Mouse (Mus musculus) stomach, embryonic 16.5 days (tissue): ENCODE measurements around the gene Atp6v1a. TPM values are rescaled to one million over a fixed set of nuclear protein-coding genes. Genes with fewer than 3 reads are reported as not detected.
A peak's percentile ranks its signal among the peaks of the same experiment; 100 is the strongest.

Experiments
- ATAC-seq: fragments of 200-750 bp; cut with Nextera tagmentation; 2 replicates; pipeline ENCODE4 v1.8.0; 2017; ENCODE audit warnings: moderate number of reproducible peaks, moderate TSS enrichment; ENCODE audit not compliant: insufficient read depth, low FRiP score
- H3K27ac ChIP-seq: fragments of 300-500 bp; sonication (generic); 2 replicates; pipeline ENCODE4 v1.5.1; 2014; ENCODE audit warnings: low read length
- H3K27me3 ChIP-seq: fragments of 300-500 bp; sonication (generic); 2 replicates; pipeline ENCODE4 v1.6.1; 2014; ENCODE audit warnings: low read length, control low read depth, mixed read lengths; ENCODE audit not compliant: control insufficient read depth, insufficient read depth
- H3K36me3 ChIP-seq: fragments of 300-500 bp; sonication (generic); 2 replicates; pipeline ENCODE4 v1.6.1; 2014; ENCODE audit warnings: low read length; ENCODE audit not compliant: control insufficient read depth, insufficient read depth
- H3K4me1 ChIP-seq: fragments of 300-500 bp; sonication (generic); 2 replicates; pipeline ENCODE4 v1.6.1; 2014; ENCODE audit warnings: low read length, control low read depth, mixed read lengths; ENCODE audit not compliant: control insufficient read depth, insufficient read depth
- H3K4me2 ChIP-seq: fragments of 300-500 bp; sonication (generic); 2 replicates; pipeline ENCODE4 v1.6.1; 2014; ENCODE audit warnings: low read depth, low read length, mixed read lengths
- H3K4me3 ChIP-seq: fragments of 300-500 bp; sonication (generic); replicated peaks from 2 replicates; pipeline ENCODE4 v1.5.1; 2014; ENCODE audit warnings: mild to moderate bottlenecking, low read length
- H3K9ac ChIP-seq: fragments of 300-500 bp; sonication (generic); 2 replicates; pipeline ENCODE4 v1.6.1; 2014; ENCODE audit warnings: low read length
- H3K9me3 ChIP-seq: fragments of 300-500 bp; sonication (generic); replicated peaks from 2 replicates; pipeline ENCODE4 v1.6.1; 2016; ENCODE audit warnings: low read length, control low read depth; ENCODE audit not compliant: control insufficient read depth
- WGBS: fragments of 180-500 bp; shearing (Covaris S2); extraction: QIAGEN DNeasy Blood & Tissue Kit; methylation state at CpG from one replicate; pipeline ENCODE4 v1.1.7; 2014; 5-methylcytosine and 5-hydroxymethylcytosine counted together
- polyA plus RNA-seq: library from polyadenylated mRNA; unstranded; fragments of >200 nt; fragmentation: Nextera tagmentation; extraction: Ambion mirVana; gene quantifications from 2 replicates; pipeline ENCODE4 v1.2.1, GENCODE M21; 2015

Gene Atp6v1a
- 67.7 and 82.7 TPM in 2 replicates for polyA plus RNA-seq

DNA sequence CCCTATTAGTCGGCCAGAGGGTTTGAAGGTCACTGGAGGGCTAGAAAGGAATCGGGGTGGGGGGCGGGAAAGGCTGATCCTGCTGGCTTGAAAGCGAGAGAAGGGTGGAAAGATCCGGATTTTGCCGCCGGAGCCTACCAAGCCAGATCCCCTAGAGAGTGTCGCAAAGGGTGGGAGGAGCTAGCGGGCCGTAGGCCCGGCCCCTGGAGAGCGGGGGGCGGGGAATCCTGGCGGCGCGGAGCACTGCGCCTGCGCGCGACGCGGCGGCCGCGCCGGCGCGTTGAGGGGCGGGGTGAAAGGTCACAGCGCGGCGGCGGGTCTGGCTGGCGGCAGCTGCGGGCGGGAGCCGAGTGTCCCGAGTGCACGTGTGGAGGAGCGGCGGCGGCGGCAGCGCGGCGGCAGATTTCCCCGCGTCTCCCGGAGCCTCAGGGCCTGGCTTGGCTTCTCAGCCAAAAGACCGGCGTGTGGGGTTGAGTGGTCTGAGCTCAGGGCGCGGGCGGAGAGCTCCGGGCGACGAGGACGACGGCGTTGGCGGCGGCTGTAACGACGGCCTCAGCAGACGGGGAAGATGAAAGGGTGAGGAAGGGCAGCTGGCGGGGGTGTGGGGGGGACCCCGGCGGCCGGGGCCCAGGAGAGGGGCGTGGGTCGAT lies at the start of gene Atp6v1a, which contains the start of gene Naa50:
TSS of gene Atp6v1a (minus strand) at position 170 of the 650 bp plus-strand sequence.
TSS of gene Naa50 (plus strand) at position 295 of the 650 bp plus-strand sequence.
- Histone ChIP-seq H3K4me2 (peak within 1 kb of the TSS; percentile 93), H3K9me3 (no peaks in the 10 kb centered on the region), H3K4me3 (peak within 1 kb of the TSS; percentile 92), H3K27me3 (no peaks in the 10 kb centered on the region), H3K27ac (peak within 1 kb of the TSS; percentile 99), H3K9ac (peak within 1 kb of the TSS; percentile 96), H3K4me1 (peaks cover 8% of the 10 kb centered on the region), H3K36me3 (no peaks in the 10 kb centered on the region)
- peak; percentile 91 for ATAC-seq
- WGBS, result under 1% methylated on average over 71 of the region's 71 CpGs

DNA sequence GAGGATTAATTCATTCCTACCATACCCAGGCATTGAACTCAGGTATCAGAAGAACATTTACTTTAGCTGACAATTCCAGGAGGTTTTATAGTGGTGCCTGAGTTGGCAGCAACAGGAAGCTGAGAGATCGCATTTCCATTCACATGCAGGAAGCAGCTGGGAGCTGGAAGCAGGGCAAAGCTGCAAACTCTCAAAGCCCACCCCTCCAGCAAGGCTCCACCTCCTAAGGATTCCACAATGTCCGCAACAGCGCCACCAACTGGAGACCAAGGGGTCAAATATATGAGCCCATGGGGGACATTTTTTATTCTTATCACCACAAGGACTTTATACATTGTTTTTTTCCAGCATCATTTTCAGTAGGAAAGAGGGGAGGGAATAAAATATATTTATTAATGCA lies 49.3 kb upstream of the Atp6v1a start:
- no peak overlapping the region for H3K27ac ChIP-seq
- no peak overlapping the region for H3K4me2 ChIP-seq
- WGBS, result 92% methylated on average over 3 of the region's 3 CpGs
- H3K9ac ChIP-seq, result no peak overlapping the region
- no peaks in the 10 kb centered on the region for H3K27me3 ChIP-seq
- H3K4me1 ChIP-seq, result 0 out of 2 replicates have a peak, but pooled peaks cover 2% of the 10 kb centered on the region
- H3K4me3 ChIP-seq, result no peak overlapping the region
- H3K9me3 ChIP-seq, result no peaks in the 10 kb centered on the region
- no peak for ATAC-seq
- H3K36me3 ChIP-seq, result no peaks in the 10 kb centered on the region

DNA sequence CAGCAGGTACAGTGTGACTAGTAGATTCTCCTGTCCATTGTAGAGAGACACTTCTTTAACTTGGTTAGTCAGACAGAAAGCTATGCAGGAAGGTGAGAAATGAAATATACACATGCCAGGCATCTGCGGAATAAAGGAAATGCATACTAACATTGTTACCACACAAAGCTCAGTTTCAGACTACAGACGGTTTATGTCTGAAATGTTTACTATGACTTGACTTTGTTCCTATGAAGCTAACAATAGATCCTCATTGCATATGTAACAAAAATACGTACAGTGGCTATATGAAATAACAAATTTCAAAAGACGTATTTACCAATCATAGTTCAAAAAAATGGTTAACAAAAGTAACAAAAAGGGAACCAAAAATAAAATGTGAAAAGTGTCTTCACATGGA lies 47.7 kb upstream of the Atp6v1a start:
- H3K9me3 ChIP-seq, result no peaks in the 10 kb centered on the region
- H3K4me2 ChIP-seq, result no peak overlapping the region
- H3K36me3 ChIP-seq, result no peaks in the 10 kb centered on the region
- H3K9ac ChIP-seq, result no peak overlapping the region
- no peak overlapping the region for H3K27ac ChIP-seq
- no peaks in the 10 kb centered on the region for H3K27me3 ChIP-seq
- H3K4me1 ChIP-seq, result 0 out of 2 replicates have a peak, but pooled peaks cover 2% of the 10 kb centered on the region
- 83% methylated on average over 4 of the region's 4 CpGs for WGBS
- H3K4me3 ChIP-seq, result no peak overlapping the region
- ATAC-seq, result no peak

DNA sequence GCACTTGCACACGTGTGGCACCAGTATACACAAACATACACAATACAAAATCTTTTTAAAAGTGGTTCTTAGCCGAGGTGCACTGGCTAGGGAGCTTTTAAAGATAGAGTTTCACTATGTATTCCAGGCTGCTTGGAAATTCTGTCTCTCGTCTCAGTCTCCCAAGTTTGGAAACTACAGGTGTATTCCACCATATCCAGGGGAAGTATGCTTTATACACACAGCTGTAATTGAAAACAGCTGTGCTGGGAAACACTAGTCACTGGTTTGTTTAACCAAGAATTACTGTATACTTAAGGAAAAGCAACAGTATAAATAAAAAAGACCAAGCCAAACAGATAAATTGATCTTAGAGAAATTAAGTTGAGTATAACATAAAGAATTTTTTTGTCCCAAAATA lies 45.3 kb upstream of the Atp6v1a start:
- no peak for ATAC-seq
- Histone ChIP-seq H3K27me3 (no peaks in the 10 kb centered on the region), H3K4me1 (0 out of 2 replicates have a peak, but pooled peaks cover 2% of the 10 kb centered on the region), H3K27ac (no peak overlapping the region), H3K4me2 (no peak overlapping the region), H3K9ac (no peak overlapping the region), H3K36me3 (no peaks in the 10 kb centered on the region), H3K4me3 (no peak overlapping the region), H3K9me3 (no peaks in the 10 kb centered on the region)
- WGBS, result 44% methylated on average over 3 of the region's 3 CpGs

DNA sequence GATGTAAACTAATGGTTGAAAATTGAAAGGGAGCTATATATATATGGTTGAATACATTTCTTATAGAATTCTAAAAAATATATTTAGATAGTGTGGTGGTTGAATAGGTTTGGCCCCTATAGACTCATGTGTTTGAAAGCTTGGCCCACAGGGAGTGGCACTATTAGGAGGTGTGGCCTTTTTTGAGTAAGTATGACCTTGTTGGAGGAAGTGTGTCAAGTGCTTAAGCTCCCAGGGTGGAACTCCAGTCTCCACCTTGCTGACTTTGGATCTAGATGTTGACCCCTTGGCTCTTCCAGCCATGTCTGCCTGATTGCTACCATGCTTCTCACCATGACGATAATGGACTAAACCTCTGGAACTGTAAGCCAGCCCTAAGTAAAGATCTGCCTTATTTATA lies 43.1 kb upstream of the Atp6v1a start:
- no peak overlapping the region for H3K4me2 ChIP-seq
- 0 out of 2 replicates have a peak, but pooled peaks cover 5% of the 10 kb centered on the region for H3K4me1 ChIP-seq
- H3K27me3 ChIP-seq, result no peaks in the 10 kb centered on the region
- no peak overlapping the region for H3K27ac ChIP-seq
- H3K4me3 ChIP-seq, result no peak overlapping the region
- no peak for ATAC-seq
- H3K9ac ChIP-seq, result no peak overlapping the region
- H3K36me3 ChIP-seq, result no peaks in the 10 kb centered on the region
- 95% methylated on average over 1 of the region's 1 CpGs for WGBS
- no peaks in the 10 kb centered on the region for H3K9me3 ChIP-seq

DNA sequence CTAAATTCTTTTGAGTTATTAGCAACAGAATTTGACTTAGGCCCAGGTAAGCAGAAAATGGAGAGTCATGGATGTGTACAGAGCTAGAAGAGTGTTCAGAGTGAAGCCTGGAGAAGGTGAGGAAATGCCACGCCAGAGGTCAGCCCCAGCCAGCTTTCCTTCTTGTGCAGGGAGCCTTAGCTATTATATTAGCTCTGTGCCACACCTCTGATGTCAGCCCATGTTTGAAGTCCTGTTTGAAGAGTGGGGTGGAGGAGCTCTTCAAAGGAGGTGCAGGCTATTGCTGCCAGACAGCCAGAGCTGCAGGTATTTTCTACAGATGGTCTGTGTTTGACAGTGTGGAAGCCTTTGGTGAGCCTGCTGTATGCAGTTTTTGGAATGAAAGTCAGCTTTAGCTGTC lies 39.0 kb upstream of the Atp6v1a start:
- H3K4me3 ChIP-seq, result no peak overlapping the region
- no peak overlapping the region for H3K4me2 ChIP-seq
- H3K9me3 ChIP-seq, result no peaks in the 10 kb centered on the region
- H3K36me3 ChIP-seq, result no peaks in the 10 kb centered on the region
- H3K27me3 ChIP-seq, result no peaks in the 10 kb centered on the region
- 38% methylated on average over 1 of the region's 1 CpGs for WGBS
- peak; percentile 83 for ATAC-seq
- peaks cover 16% of the 10 kb centered on the region for H3K4me1 ChIP-seq
- H3K27ac ChIP-seq, result peak overlapping the region; percentile 69; the same call in 1 of the 2 replicates
- H3K9ac ChIP-seq, result no peak overlapping the region

DNA sequence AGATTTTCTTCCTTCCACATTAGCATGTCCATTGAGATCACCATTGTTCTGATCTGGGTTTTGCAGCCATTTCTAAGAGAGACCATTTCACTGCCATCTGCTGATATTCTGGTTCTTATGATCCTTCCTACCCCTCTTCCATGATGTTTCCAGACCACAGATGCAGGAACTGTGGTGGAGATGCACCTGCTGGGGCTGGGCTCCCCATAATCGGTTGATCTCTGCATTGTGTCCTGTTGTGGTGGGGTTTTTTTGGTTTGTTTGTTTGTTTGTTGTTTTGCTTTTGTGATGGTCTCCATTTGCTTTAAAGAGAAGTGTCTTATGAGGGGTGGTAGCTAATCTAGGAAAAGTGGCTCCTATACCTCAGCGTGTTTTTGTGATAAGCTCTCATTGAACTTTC lies 37.0 kb upstream of the Atp6v1a start:
- Histone ChIP-seq H3K27me3 (no peaks in the 10 kb centered on the region), H3K4me3 (no peak overlapping the region), H3K4me1 (peaks cover 16% of the 10 kb centered on the region), H3K4me2 (no peak overlapping the region), H3K9me3 (no peaks in the 10 kb centered on the region), H3K9ac (no peak overlapping the region), H3K27ac (no peak overlapping the region), H3K36me3 (no peaks in the 10 kb centered on the region)
- 83% methylated on average over 2 of the region's 2 CpGs for WGBS
- ATAC-seq, result no peak

DNA sequence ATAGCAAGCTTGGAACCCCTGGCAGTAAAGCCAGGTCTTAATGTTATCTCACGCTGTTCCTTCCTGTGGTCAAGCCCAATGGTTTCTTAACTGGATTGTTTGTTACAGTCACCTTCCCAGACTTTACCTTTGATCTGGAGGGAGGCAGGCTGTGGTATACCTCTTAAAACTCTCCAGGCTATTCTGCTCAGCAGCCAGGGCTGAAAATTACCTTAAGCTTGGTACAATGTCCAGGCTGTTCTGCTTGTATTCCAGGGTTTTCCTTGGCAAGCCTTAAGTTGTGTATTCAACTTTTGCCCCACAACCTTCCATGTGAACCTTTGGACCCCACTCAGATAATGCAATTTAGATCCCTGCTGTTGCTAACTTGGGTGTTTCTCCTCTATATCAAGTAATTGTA lies 35.5 kb upstream of the Atp6v1a start:
- no peak for ATAC-seq

DNA sequence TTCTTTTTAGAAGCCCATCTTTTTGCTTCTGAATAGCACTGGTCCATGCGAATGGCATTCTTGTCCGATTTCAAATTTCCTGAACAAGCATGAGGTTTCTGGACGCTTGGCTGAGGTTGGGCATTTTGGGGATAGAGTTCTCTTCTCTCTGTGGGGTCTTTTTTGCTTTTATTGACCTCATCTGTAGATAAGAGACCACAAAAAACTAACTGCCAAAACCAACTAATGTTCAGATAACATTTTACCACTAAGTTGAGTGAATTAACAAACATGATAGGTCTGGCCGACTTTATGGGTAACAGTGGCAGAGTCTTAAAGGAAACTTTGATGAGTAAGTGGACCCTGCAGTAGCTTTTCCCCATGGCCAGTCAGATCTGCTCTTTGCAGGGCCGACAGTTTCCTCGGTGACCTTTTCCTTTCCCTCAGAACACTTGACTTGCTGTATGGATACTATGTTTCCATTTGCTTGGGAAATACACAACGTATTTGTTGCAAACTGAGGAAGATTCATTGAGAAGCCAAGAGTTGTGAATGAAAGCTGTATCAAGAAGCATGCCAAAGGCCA lies 34.5 kb upstream of the Atp6v1a start:
- Histone ChIP-seq H3K9ac (peak overlapping the region; percentile 99), H3K9me3 (no peaks in the 10 kb centered on the region), H3K27ac (peak overlapping the region; percentile 95), H3K4me2 (peak overlapping the region; percentile 69), H3K4me1 (peaks cover 16% of the 10 kb centered on the region), H3K4me3 (peak overlapping the region; percentile 89), H3K36me3 (no peaks in the 10 kb centered on the region), H3K27me3 (no peaks in the 10 kb centered on the region)
- ATAC-seq, result no peak
- WGBS, result 11% methylated on average over 7 of the region's 7 CpGs

More for the DNA sequence above, 35.5 kb upstream of the Atp6v1a start:
- peak overlapping the region; percentile 7 for H3K4me2 ChIP-seq
- H3K4me3 ChIP-seq, result no peak overlapping the region
- H3K36me3 ChIP-seq, result no peaks in the 10 kb centered on the region
- H3K9ac ChIP-seq, result 0 out of 2 replicates have a peak overlapping the region, but pooled peaks have one; percentile 2
- no peaks in the 10 kb centered on the region for H3K9me3 ChIP-seq
- peaks cover 16% of the 10 kb centered on the region for H3K4me1 ChIP-seq
- peak overlapping the region; percentile 21; the same call in 1 of the 2 replicates for H3K27ac ChIP-seq
- no peaks in the 10 kb centered on the region for H3K27me3 ChIP-seq
- WGBS, result 57% methylated on average over 1 of the region's 1 CpGs
